Mouse (Mus musculus) liver, postnatal 0 days (tissue): Measurements from ENCODE around the gene Il1r1.

Source experiments
- CTCF ChIP-seq: sonication (generic); IDR thresholded peaks from 2 replicates; pipeline ENCODE4 v1.5.1; 2016; ENCODE audit warnings: antibody characterized with exemption, low read depth
- EP300 ChIP-seq: IDR thresholded peaks from 2 replicates; pipeline ENCODE4 v1.6.1; 2016; ENCODE audit warnings: antibody characterized with exemption, low read depth, mild to moderate bottlenecking

GRCm38 (mm10) chr1:40180861-40181260 is 44.0 kb upstream of the Il1r1 start:
- no peak for TF ChIP-seq EP300
- no peak for TF ChIP-seq CTCF
